Mouse (Mus musculus) hindbrain, embryonic 14.5 days (tissue): ENCODE data around the gene Nsdhl. TPM values are rescaled to one million over a fixed set of nuclear protein-coding genes. Genes with fewer than 3 reads are reported as not detected.
A peak's percentile ranks its signal among the peaks of the same experiment; 100 is the strongest.

Source experiments
- ATAC-seq: fragments of 200-750 bp; cut with Nextera tagmentation; 2 replicates; pipeline ENCODE4 v1.8.0; 2017; ENCODE audit warnings: moderate number of reproducible peaks, mild to moderate bottlenecking, moderate TSS enrichment, moderate library complexity; ENCODE audit not compliant: low FRiP score
- DNase-seq: peaks from one replicate; pipeline ENCODE4 v3.0.0-alpha.2; 2015; ENCODE audit warnings: low spot score
- H3K27ac ChIP-seq: fragments of 300-500 bp; sonication (generic); 2 replicates; pipeline ENCODE4 v1.5.1; 2014; ENCODE audit warnings: mild to moderate bottlenecking, moderate library complexity
- H3K27me3 ChIP-seq: fragments of 300-500 bp; sonication (generic); 2 replicates; pipeline ENCODE4 v1.6.1; 2014; ENCODE audit warnings: mild to moderate bottlenecking, low read length, mixed read lengths; ENCODE audit not compliant: control insufficient read depth, insufficient read depth
- H3K36me3 ChIP-seq: fragments of 300-500 bp; sonication (generic); replicated peaks from 2 replicates; pipeline ENCODE4 v1.6.1; 2014; ENCODE audit not compliant: control insufficient read depth, insufficient read depth
- H3K4me1 ChIP-seq: fragments of 300-500 bp; sonication (generic); replicated peaks from 2 replicates; pipeline ENCODE4 v1.6.1; 2014; ENCODE audit warnings: antibody characterized with exemption, low read length, mixed read lengths; ENCODE audit not compliant: control insufficient read depth, insufficient read depth
- H3K4me2 ChIP-seq: fragments of 300-500 bp; sonication (generic); replicated peaks from 2 replicates; pipeline ENCODE4 v1.6.1; 2014; ENCODE audit warnings: mild to moderate bottlenecking, moderate library complexity
- H3K4me3 ChIP-seq: fragments of 300-500 bp; sonication (generic); replicated peaks from 2 replicates; pipeline ENCODE4 v1.5.1; 2014; ENCODE audit warnings: mild to moderate bottlenecking, low read length
- H3K9ac ChIP-seq: fragments of 300-500 bp; sonication (generic); 2 replicates; pipeline ENCODE4 v1.6.1; 2014
- H3K9me3 ChIP-seq: fragments of 300-500 bp; sonication (generic); 2 replicates; pipeline ENCODE4 v1.6.1; 2016; ENCODE audit warnings: low read length; ENCODE audit not compliant: control insufficient read depth
- WGBS: fragments of 180-500 bp; shearing (Covaris S2); extraction: QIAGEN DNeasy Blood & Tissue Kit; methylation state at CpG from one replicate; pipeline ENCODE4 v1.1.7; 2014; 5-methylcytosine and 5-hydroxymethylcytosine counted together
- polyA plus RNA-seq: library from polyadenylated mRNA; unstranded; fragments of >200 nt; fragmentation: Nextera tagmentation; extraction: Ambion mirVana; gene quantifications from 2 replicates; pipeline ENCODE4 v1.2.1, GENCODE M21; 2014

The Nsdhl gene
- polyA plus RNA-seq = 51.0 and 58.6 TPM in 2 replicates

- Histone ChIP-seq H3K4me1 (peaks cover 12% of the 10 kb centered on the region; the same call in 1 of the 2 replicates), H3K36me3 (no peaks in the 10 kb centered on the region; the same call in 1 of the 2 replicates), H3K4me3 (peak within 1 kb of the TSS; percentile 50), H3K9ac (peak within 1 kb of the TSS; percentile 57), H3K9me3 (no peaks in the 10 kb centered on the region), H3K27ac (peak within 1 kb of the TSS; percentile 82), H3K4me2 (peak within 1 kb of the TSS; percentile 60), H3K27me3 (no peaks in the 10 kb centered on the region)
- ATAC-seq = peak; percentile 98
- WGBS = 18% methylated on average over 41 of the region's 41 CpGs
- DNase-seq = peak; percentile 87
Observed at GRCm38 (mm10) chrX:72917884-72918681, at the start of gene Nsdhl, which contains the start of gene Cetn2. TSS of gene Nsdhl (plus strand) at chrX:72918557. TSS of gene Cetn2 (minus strand) at chrX:72918411.

- H3K36me3 ChIP-seq = no peaks in the 10 kb centered on the region
- H3K4me3 ChIP-seq = no peak overlapping the region
- H3K4me1 ChIP-seq = peaks cover 8% of the 10 kb centered on the region; the same call in 1 of the 2 replicates
- 30% methylated on average over 5 of the region's 5 CpGs for WGBS
- peak overlapping the region; percentile 30 for H3K4me2 ChIP-seq
- H3K9ac ChIP-seq = no peak overlapping the region
- peak overlapping the region; percentile 87 for H3K27ac ChIP-seq
- H3K27me3 ChIP-seq = no peaks in the 10 kb centered on the region
- DNase-seq (peak; percentile 71), ATAC-seq (peak; percentile 97)
- H3K9me3 ChIP-seq = no peaks in the 10 kb centered on the region
Observed at GRCm38 (mm10) chrX:72895388-72896054, 22.8 kb upstream of the Nsdhl start.

GRCm38 (mm10) chrX:72896055-72896437, 22.3 kb upstream of the Nsdhl start:
- WGBS = 36% methylated on average over 1 of the region's 1 CpGs
- peaks cover 8% of the 10 kb centered on the region; the same call in 1 of the 2 replicates for H3K4me1 ChIP-seq
- H3K9me3 ChIP-seq = no peaks in the 10 kb centered on the region
- DNase-seq (no peak), ATAC-seq (no peak)
- H3K36me3 ChIP-seq = no peaks in the 10 kb centered on the region
- no peaks in the 10 kb centered on the region for H3K27me3 ChIP-seq
- no peak overlapping the region for H3K9ac ChIP-seq
- H3K4me2 ChIP-seq = peak overlapping the region; percentile 30
- H3K27ac ChIP-seq = peak overlapping the region; percentile 87
- H3K4me3 ChIP-seq = no peak overlapping the region

GRCm38 (mm10) chrX:72902530-72902929, 15.8 kb upstream of the Nsdhl start:
- H3K4me1 ChIP-seq = no peaks in the 10 kb centered on the region
- 38% methylated on average over 1 of the region's 1 CpGs for WGBS
- H3K4me2 ChIP-seq = no peak overlapping the region
- H3K36me3 ChIP-seq = no peaks in the 10 kb centered on the region
- peak; percentile 31 for DNase-seq
- no peaks in the 10 kb centered on the region for H3K9me3 ChIP-seq
- no peak overlapping the region for H3K9ac ChIP-seq
- no peak overlapping the region for H3K27ac ChIP-seq
- H3K4me3 ChIP-seq = no peak overlapping the region
- ATAC-seq = no peak
- H3K27me3 ChIP-seq = no peaks in the 10 kb centered on the region

GRCm38 (mm10) chrX:72907619-72908403, 10.5 kb upstream of the Nsdhl start:
- ATAC-seq = peak; percentile 73
- WGBS = 76% methylated on average over 6 of the region's 6 CpGs

GRCm38 (mm10) chrX:72908404-72908741, 10.0 kb upstream of the Nsdhl start:
- no peak overlapping the region for H3K9ac ChIP-seq

More at GRCm38 (mm10) chrX:72907619-72908403, 10.5 kb upstream of the Nsdhl start:
- Histone ChIP-seq H3K9ac (no peak overlapping the region), H3K27ac (peak overlapping the region; percentile 16; the same call in 1 of the 2 replicates), H3K36me3 (no peaks in the 10 kb centered on the region), H3K9me3 (no peaks in the 10 kb centered on the region), H3K4me3 (no peak overlapping the region), H3K4me2 (0 out of 2 replicates have a peak overlapping the region, but pooled peaks have one; percentile 12), H3K27me3 (no peaks in the 10 kb centered on the region), H3K4me1 (no peaks in the 10 kb centered on the region)
- no peak for DNase-seq

GRCm38 (mm10) chrX:72911611-72912010, 6.7 kb upstream of the Nsdhl start:
- no peak for DNase-seq
- ATAC-seq = no peak
- WGBS = 92% methylated on average over 1 of the region's 1 CpGs
- Histone ChIP-seq H3K36me3 (no peaks in the 10 kb centered on the region; the same call in 1 of the 2 replicates), H3K9ac (no peak overlapping the region), H3K4me1 (no peaks in the 10 kb centered on the region), H3K27ac (no peak overlapping the region), H3K4me2 (no peak overlapping the region), H3K9me3 (no peaks in the 10 kb centered on the region), H3K27me3 (no peaks in the 10 kb centered on the region), H3K4me3 (no peak overlapping the region)

More at GRCm38 (mm10) chrX:72908404-72908741, 10.0 kb upstream of the Nsdhl start:
- H3K9me3 ChIP-seq = no peaks in the 10 kb centered on the region
- WGBS = 3% methylated on average over 2 of the region's 2 CpGs
- no peaks in the 10 kb centered on the region for H3K36me3 ChIP-seq
- no peak overlapping the region for H3K27ac ChIP-seq
- peak; percentile 66 for DNase-seq
- peak; percentile 88 for ATAC-seq
- no peak overlapping the region for H3K4me3 ChIP-seq
- no peaks in the 10 kb centered on the region for H3K4me1 ChIP-seq
- 0 out of 2 replicates have a peak overlapping the region, but pooled peaks have one; percentile 12 for H3K4me2 ChIP-seq
- no peaks in the 10 kb centered on the region for H3K27me3 ChIP-seq

GRCm38 (mm10) chrX:72918682-72919059, 314 bp downstream of the Nsdhl start:
- Histone ChIP-seq H3K4me1 (peaks cover 12% of the 10 kb centered on the region; the same call in 1 of the 2 replicates), H3K9ac (peak overlapping the region; percentile 57), H3K4me3 (peak overlapping the region; percentile 50), H3K27me3 (no peaks in the 10 kb centered on the region), H3K9me3 (no peaks in the 10 kb centered on the region), H3K36me3 (no peaks in the 10 kb centered on the region; the same call in 1 of the 2 replicates), H3K27ac (peak overlapping the region; percentile 82), H3K4me2 (peak overlapping the region; percentile 60)
- ATAC-seq = no peak
- 17% methylated on average over 6 of the region's 6 CpGs for WGBS
- no peak for DNase-seq
